Mouse (Mus musculus) embryonic fibroblast, embryonic 13.5 days (primary cell): ENCODE data around the gene Ccdc182. TPM values are rescaled to one million over a fixed set of nuclear protein-coding genes. Genes with fewer than 3 reads are reported as not detected.

ENCODE experiments used
- H3K27ac ChIP-seq: 2 replicates; pipeline ENCODE4 v1.5.1; 2012; ENCODE audit warnings: low read length, control low read depth, inconsistent platforms; ENCODE audit not compliant: insufficient read depth
- H3K4me1 ChIP-seq: 2 replicates; pipeline ENCODE4 v1.6.1; 2011; ENCODE audit warnings: low read length; ENCODE audit not compliant: control insufficient read depth, insufficient read depth
- H3K4me3 ChIP-seq: 2 replicates; pipeline ENCODE4 v1.5.1; 2011; ENCODE audit warnings: mild to moderate bottlenecking, control low read depth, low read length; ENCODE audit not compliant: insufficient read depth
- CTCF ChIP-seq: IDR thresholded peaks from 2 replicates; pipeline ENCODE4 v1.5.1; 2011; ENCODE audit warnings: mild to moderate bottlenecking, control low read depth, low read length, moderate library complexity, borderline replicate concordance; ENCODE audit not compliant: insufficient read depth
- POLR2A ChIP-seq: IDR thresholded peaks from 2 replicates; pipeline ENCODE4 v1.6.1; 2011; ENCODE audit warnings: low read depth, mild to moderate bottlenecking, control low read depth, low read length, moderate library complexity
- polyA plus RNA-seq: library from polyadenylated mRNA; stranded (reverse); fragments of >200 nt; gene quantifications from 2 replicates; pipeline ENCODE4 v1.2.4, GENCODE M21; 2011; ENCODE audit warnings: low read depth; ENCODE audit not compliant: missing spikeins, insufficient read length

Gene Ccdc182
- polyA plus RNA-seq, 1 experiment: not detected

DNA sequence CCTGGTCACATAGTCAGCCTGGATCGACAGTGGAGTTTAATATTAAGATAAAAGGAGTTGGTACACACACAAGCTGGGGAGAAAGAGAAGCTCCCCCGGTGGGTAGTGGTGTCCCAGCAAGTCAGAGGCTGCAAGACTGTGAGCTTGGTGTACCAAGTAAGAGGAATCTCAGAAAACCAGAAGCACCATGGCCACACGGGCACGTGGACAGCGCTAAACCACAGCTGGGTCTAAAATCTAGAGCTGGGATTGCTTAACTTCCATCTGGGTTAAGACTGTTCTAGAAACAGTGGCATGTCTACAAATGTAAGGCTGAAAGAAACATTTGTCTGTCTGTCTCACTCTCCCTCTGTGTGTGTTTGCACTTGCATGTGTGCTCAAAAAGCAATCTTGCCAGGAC is 21.5 kb downstream of the Ccdc182 start:
- no peak overlapping the region for H3K4me3 ChIP-seq
- TF ChIP-seq POLR2A: no peak
- no peak for TF ChIP-seq CTCF
- H3K4me1 ChIP-seq: no peaks in the 10 kb centered on the region
- H3K27ac ChIP-seq: no peak overlapping the region

GRCm38 (mm10) chr11:88318850-88319249 is 25.0 kb downstream of the Ccdc182 start:
- H3K27ac ChIP-seq: no peak overlapping the region
- no peaks in the 10 kb centered on the region for H3K4me1 ChIP-seq
- no peak overlapping the region for H3K4me3 ChIP-seq
- TF ChIP-seq CTCF: no peak
- no peak for TF ChIP-seq POLR2A

GRCm38 (mm10) chr11:88327016-88327415 is 33.2 kb downstream of the Ccdc182 start:
- Histone ChIP-seq H3K4me1 (peaks cover 5% of the 10 kb centered on the region; the same call in 1 of the 2 replicates), H3K27ac (no peak overlapping the region), H3K4me3 (no peak overlapping the region)
- TF ChIP-seq POLR2A (no peak), CTCF (no peak)

DNA sequence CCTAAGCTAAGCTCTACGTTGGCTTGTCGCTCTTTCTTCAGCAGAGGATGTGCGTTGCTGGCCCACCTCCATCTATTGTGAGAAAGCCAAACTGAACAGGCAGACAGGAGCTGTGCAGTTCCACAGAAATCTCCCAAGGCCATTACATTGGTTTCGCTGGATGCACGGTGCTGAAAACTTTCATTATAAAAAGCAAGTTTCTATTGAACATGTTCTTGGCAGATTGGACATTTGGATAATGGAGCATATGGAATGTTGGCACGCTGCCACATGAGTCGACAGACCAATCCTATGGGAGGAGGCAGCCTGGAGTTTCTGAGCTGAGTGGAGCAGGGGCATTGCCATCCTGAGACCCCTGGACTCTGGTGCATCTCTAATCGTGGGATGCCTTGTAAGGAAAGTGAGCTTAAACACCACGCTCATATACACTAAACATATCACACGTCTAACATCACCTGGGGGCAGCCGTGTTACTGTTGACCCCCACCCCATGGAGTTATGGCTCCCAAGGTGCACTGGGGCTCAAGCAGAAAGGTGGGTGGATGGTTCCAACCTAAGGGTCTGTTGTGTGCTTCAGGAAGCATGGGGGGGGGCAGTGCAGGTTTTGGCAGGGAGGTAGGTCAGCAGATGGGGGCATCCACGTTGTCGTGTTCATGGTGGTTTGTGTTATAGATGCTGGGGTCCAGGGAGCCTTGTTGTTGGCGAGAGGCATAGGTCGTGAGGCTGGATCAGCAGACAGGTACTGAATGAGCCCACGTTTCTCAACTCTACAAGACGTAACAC is 35.1 kb downstream of the Ccdc182 start:
- H3K27ac ChIP-seq: no peak overlapping the region
- peaks cover 8% of the 10 kb centered on the region; the same call in 1 of the 2 replicates for H3K4me1 ChIP-seq
- TF ChIP-seq POLR2A: no peak
- TF ChIP-seq CTCF: no peak
- no peak overlapping the region for H3K4me3 ChIP-seq

GRCm38 (mm10) chr11:88330799-88331198 is 36.9 kb downstream of the Ccdc182 start:
- H3K27ac ChIP-seq: no peak overlapping the region

DNA sequence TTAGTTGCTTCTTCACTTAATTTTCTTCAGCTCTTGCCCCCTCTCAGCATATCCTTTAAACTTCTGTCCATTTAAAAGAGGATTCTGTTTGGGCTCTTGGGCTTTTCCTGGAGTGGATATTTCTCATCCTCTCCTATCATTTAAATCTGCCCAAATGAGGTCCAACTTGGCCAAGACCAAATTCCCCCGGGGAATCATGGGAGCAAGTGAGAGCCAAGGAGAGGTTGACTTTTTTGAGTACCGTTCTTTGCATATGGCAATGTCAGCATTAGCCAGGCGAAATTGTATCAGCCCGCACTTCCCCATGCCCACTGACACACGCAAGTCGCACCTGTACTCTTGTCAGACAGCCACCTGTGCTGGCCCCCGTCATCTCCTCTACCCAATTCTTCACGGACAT is 37.9 kb downstream of the Ccdc182 start:
- TF ChIP-seq CTCF (no peak), POLR2A (no peak)
- Histone ChIP-seq H3K27ac (no peak overlapping the region), H3K4me1 (peaks cover 8% of the 10 kb centered on the region; the same call in 1 of the 2 replicates), H3K4me3 (no peak overlapping the region)

More at GRCm38 (mm10) chr11:88330799-88331198, 36.9 kb downstream of the Ccdc182 start:
- Histone ChIP-seq H3K4me1 (peaks cover 8% of the 10 kb centered on the region; the same call in 1 of the 2 replicates), H3K4me3 (no peak overlapping the region)
- TF ChIP-seq POLR2A (no peak), CTCF (no peak)

GRCm38 (mm10) chr11:88332309-88332934 is 38.6 kb downstream of the Ccdc182 start:
- H3K27ac ChIP-seq: no peak overlapping the region
- no peak overlapping the region for H3K4me3 ChIP-seq
- H3K4me1 ChIP-seq: peaks cover 8% of the 10 kb centered on the region; the same call in 1 of the 2 replicates
- TF ChIP-seq CTCF: no peak
- TF ChIP-seq POLR2A: no peak

GRCm38 (mm10) chr11:88334893-88335292 is 41.0 kb downstream of the Ccdc182 start:
- H3K4me3 ChIP-seq: no peak overlapping the region
- H3K4me1 ChIP-seq: peaks cover 6% of the 10 kb centered on the region; the same call in 1 of the 2 replicates
- H3K27ac ChIP-seq: no peak overlapping the region
- TF ChIP-seq CTCF: no peak
- TF ChIP-seq POLR2A: no peak

- TF ChIP-seq POLR2A: no peak
- TF ChIP-seq CTCF: no peak
- no peak overlapping the region for H3K4me3 ChIP-seq
- no peak overlapping the region for H3K27ac ChIP-seq
- H3K4me1 ChIP-seq: no peaks in the 10 kb centered on the region
These were observed 44.1 kb downstream of the Ccdc182 start for GRCm38 (mm10) chr11:88337926-88338325.

Other genes starting within 250 kb of the Ccdc182 start
- 291 and 361 TPM in 2 replicates for gene Srsf1, start 246.7 kb upstream of the Ccdc182 start, polyA plus RNA-seq
- 44.6 and 46.1 TPM in 2 replicates for gene Vezf1, start 225.8 kb upstream of the Ccdc182 start, polyA plus RNA-seq
- gene Cuedc1, start 196.0 kb upstream of the Ccdc182 start, polyA plus RNA-seq: 29.6 and 31.8 TPM in 2 replicates
- gene Mrps23, start 89.7 kb upstream of the Ccdc182 start, polyA plus RNA-seq: 71.7 and 98.7 TPM in 2 replicates